Mouse (Mus musculus) liver (tissue): ENCODE data around the gene Prkcd.

Experiments used
- DNase-seq: peaks from one replicate; pipeline ENCODE4 v3.0.0-alpha.2; 2020; ENCODE audit warnings: mixed read lengths

Gene Prkcd

GRCm38 (mm10) chr14:30568016-30568415 is 58.0 kb downstream of the Prkcd start:
- DNase-seq = no peak

DNA sequence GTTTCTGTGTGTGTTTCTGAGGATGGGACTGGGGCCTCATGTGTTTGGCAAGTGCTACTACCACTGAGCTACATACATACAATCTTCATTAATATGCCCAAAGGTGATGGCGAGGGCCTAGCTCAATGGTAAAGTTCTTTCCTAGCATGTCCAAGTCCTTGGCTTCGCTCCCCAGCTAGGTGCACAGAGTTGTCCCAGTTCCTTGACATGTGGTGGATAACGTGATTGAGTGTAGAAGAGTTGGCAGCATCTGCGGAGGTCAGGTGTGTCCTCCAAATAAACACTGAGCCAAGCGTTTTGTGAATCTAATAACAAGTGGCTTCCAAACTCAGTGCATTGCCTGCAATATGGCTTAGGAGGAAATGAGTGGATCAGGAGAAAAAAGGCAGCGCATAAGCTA is 59.7 kb downstream of the Prkcd start:
- DNase-seq = no peak

DNA sequence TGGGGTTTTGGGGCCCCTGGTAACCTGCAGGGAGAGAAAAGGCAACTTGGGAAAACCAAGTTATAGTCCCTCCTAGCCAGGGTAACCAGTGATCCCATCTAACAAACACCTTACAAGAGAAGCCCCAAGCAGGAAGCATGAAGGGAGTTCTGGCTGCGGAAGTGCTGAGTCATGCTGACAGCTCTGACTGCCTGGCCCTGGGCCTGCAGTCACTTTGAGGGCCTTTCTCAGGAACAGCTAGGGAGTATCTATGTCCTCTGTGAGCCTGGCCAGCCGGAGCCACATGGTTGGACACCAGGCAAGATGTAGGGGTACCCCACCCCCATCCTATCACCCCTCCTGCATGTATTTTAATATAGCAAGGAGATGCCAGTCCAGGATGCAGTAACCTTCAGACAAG is 61.6 kb downstream of the Prkcd start:
- DNase-seq = peak; percentile 87

DNA sequence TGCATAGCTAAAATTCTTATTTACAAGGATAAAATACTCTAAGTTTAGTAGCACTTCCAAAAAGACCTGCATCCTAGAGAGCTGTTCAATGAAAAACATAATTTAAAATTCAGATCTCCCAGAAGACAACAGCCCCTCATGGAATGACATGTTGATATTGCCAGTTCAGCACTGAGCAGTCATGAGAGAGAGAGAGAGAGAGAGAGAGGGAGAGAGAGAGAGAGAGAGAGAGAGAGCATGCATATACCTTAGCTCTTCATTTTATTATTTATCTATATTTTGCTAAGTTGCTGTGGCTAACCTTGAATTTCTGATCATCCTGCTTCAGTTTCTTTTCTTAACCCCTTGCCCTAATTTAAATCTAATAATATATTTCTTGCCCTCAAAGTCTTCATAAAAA is 63.7 kb downstream of the Prkcd start:
- no peak for DNase-seq

DNA sequence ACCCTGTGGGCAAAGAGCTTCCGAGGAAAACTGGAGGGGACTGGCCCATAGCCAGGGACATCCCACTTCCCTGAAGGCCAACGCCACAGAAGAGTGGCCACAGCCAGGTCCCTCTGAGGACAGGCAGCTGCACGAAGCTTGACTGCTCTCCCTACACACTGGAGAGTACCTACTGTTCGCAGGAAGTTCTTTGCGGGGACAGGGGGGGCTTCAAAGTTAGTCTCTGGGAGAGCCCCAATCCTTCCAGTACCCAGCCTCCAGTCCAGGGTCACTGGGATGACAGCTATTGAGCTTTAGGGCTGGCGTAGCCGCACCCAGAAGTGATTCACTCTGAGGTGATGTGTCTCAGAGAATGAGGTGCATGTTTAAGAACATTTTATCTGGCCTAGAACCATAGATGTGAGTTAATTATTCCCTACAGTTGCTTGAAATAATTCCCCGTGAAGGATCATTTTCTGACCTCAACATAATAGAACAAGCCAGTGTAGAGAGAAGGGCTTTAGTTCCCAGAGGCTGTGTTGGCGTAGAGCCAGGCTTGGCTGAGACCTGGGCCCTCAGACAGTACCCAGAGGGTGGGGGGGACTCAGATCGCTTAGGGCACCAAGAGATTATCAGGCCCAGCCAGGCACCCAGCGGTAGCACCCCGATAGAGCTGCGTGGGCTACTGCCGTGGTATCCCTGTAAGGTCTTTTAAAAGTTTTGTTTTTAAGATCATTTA is 64.4 kb downstream of the Prkcd start:
- DNase-seq = peak; percentile 93

DNA sequence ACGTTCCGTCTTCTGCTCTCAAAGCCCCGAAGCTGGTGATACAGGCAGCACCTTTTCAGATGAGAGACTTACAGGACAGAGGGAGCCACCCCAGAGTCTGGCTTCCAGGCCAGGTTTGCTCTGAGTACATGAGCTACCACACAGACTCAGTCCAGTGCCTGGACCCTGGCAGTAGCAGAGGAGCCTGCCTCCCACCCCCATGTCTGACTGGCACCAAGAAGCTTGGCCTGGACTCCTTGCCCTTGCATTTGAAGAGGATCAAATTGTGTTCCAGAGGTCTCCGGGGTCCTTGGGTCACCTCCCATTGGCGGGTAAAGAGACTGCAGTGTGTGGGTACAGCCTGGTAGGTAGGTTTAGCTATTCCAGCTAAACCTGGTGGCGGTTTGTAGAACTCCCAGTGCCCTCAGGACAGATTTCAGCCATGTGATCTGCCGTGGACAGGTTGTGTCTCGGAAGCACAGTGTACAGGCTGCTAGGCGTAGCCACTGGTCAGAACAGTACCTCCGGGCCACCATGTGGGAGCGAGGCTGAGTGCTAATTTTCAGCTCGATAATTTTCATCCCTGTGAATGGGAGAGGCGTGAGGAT is 65.1 kb downstream of the Prkcd start:
- no peak for DNase-seq

DNA sequence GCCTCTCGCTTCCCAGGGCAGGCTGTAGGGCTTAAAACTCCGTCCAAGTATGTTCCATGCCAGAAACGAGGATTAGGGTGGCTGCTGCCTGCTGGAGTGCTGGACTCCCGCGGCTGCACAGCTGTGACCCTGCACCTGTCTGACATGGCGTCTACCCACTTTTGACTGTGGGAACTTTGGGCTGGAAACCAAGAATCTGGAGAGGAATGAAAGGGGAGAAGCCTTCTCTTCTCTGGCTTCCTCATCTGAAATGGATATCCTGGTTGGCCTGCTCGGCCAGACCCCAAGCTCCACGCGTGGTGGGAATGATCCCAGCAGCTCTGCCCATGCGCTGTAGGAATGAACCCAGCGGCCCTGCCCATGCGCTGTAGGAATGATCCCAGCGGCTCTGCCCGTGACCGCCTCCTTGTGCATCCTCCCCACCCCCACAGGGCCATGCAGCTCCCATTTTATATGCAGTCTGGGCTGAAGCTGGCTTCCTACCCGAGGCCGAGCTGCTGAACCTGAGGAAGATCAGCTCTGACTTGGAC is 66.6 kb downstream of the Prkcd start:
- no peak for DNase-seq

GRCm38 (mm10) chr14:30557730-30558129 is 68.3 kb downstream of the Prkcd start:
- DNase-seq = no peak

DNA sequence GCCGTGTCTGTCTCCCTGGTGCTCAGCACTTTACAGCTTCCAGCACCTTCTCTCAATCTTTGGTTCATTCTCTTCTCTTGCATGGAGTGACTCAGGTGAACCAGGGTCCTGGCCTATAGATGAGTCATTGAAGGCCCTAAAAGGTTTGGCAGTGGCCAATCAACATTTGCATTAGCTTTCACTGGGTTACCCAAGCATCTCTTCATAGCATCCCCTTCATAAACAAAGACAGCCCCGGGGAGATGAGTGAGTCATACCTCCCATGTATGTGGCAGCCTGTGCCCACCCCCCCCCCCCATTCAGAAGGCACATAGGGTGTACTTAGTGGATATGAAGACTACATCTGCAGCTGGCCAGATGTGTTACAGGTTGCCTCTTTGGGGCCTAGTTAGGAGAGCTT is 69.4 kb downstream of the Prkcd start:
- no peak for DNase-seq

DNA sequence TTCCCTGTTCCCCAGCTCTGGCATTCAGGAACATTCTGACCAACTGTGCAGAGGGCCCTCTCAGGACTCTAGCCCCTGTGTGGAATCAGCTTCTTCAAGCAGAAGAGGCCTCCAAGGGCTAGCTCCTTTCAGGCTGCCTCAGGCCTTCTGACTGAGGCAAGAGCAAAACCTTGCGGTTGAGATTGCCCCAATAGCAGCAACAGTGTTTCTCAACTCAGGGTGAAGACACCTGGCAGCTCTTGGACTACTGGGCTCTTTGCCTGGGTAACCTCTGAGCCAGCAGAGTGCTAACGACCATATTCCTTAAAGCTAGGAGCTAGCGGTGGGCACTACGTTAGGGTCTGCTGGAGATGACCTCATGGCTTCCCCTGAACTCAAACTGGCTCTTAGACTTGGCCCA is 72.8 kb downstream of the Prkcd start:
- no peak for DNase-seq

- DNase-seq = no peak
Measured at GRCm38 (mm10) chr14:30551981-30552380, 74.0 kb downstream of the Prkcd start.

GRCm38 (mm10) chr14:30551509-30551908 is 74.5 kb downstream of the Prkcd start:
- no peak for DNase-seq

GRCm38 (mm10) chr14:30550232-30551070 is 75.6 kb downstream of the Prkcd start:
- peak; percentile 66 for DNase-seq

- peak; percentile 43 for DNase-seq
Measured at GRCm38 (mm10) chr14:30549777-30550149, 76.2 kb downstream of the Prkcd start.

GRCm38 (mm10) chr14:30548965-30549776 is 76.8 kb downstream of the Prkcd start:
- peak; percentile 98 for DNase-seq

- DNase-seq = peak; percentile 53
Measured at GRCm38 (mm10) chr14:30548131-30548720, 77.8 kb downstream of the Prkcd start, which contains the start of gene Tkt. Gene Tkt, plus strand, starts transcription at chr14:30548359.
